21 mouse cellular contexts compared by ENCODE assay signal in genomic region chr2:133208498-133208897, GRCm38 (mm10).
DNase-seq lines count a peak whose midpoint lies in the region; ATAC-seq and TF ChIP-seq lines count a peak whose summit lies in the region.
"Had no signal": no experiment of that assay in that cellular context is flagged by ENCODE, and none has a peak within 500 bp of the region (broad histone marks: within the 10 kb centered on the region; RNA-seq: fewer than 3 reads in every experiment).

No protein-coding gene starts in this region.

- no peaks in the 10 kb centered on the region for H3K9me3 ChIP-seq in heart, embryonic 11.5 days (replicated peaks; ENCODE audit: control insufficient read depth, low read length)
- no peaks in the 10 kb centered on the region for H3K9me3 ChIP-seq in embryonic facial prominence, embryonic 14.5 days (ENCODE audit: control insufficient read depth, low read length)
- no peaks in the 10 kb centered on the region for H3K9me3 ChIP-seq in limb, embryonic 14.5 days (ENCODE audit: control insufficient read depth, low read length)
- H3K9me3 ChIP-seq in liver, embryonic 11.5 days (ENCODE audit: control insufficient read depth, low read length): no peaks in the 10 kb centered on the region
- H3K9me3 ChIP-seq: embryonic facial prominence, embryonic 15.5 days; forebrain, embryonic 10.5 days; heart, embryonic 13.5 days; hindbrain, embryonic 15.5 days had no signal

- H3K4me3 ChIP-seq in heart, embryonic 11.5 days (ENCODE audit: low read depth, low read length): no peak overlapping the region
- H3K4me3 ChIP-seq in embryonic facial prominence, embryonic 14.5 days (ENCODE audit: low read depth, low read length): no peak overlapping the region
- no peak overlapping the region for H3K4me3 ChIP-seq in limb, embryonic 14.5 days (replicated peaks; ENCODE audit: low read length)
- no peak overlapping the region for H3K4me3 ChIP-seq in liver, embryonic 11.5 days (ENCODE audit: low read depth, low read length)
- H3K4me3 ChIP-seq: embryonic facial prominence, embryonic 15.5 days; erythroblast, embryonic 14.5 days; forebrain, embryonic 10.5 days; heart, embryonic 13.5 days; hindbrain, embryonic 15.5 days had no signal

- H3K4me2 ChIP-seq in heart, embryonic 11.5 days: no peak overlapping the region
- no peak overlapping the region for H3K4me2 ChIP-seq in embryonic facial prominence, embryonic 14.5 days (ENCODE audit: low read depth, low read length)
- H3K4me2 ChIP-seq in limb, embryonic 14.5 days (replicated peaks; ENCODE audit: low read depth, low read length, severe bottlenecking): no peak overlapping the region
- H3K4me2 ChIP-seq in liver, embryonic 11.5 days: no peak overlapping the region
- H3K4me2 ChIP-seq: embryonic facial prominence, embryonic 15.5 days; heart, embryonic 13.5 days; hindbrain, embryonic 15.5 days had no signal

- no peak for ATAC-seq in heart, embryonic 11.5 days (replicated peaks; ENCODE audit: insufficient number of reproducible peaks, low FRiP score, low TSS enrichment)
- no peak for ATAC-seq in embryonic facial prominence, embryonic 14.5 days (ENCODE audit: low read depth)
- no peak for ATAC-seq in limb, embryonic 14.5 days (ENCODE audit: low FRiP score, low read depth)
- no peak for ATAC-seq in liver, embryonic 11.5 days (replicated peaks; ENCODE audit: low FRiP score)
- ATAC-seq: forebrain, embryonic 14.5 days; intestine, embryonic 16.5 days had no signal

- H3K9ac ChIP-seq in heart, embryonic 11.5 days (ENCODE audit: low read depth, low read length): no peak overlapping the region
- H3K9ac ChIP-seq in embryonic facial prominence, embryonic 14.5 days (ENCODE audit: low read depth, low read length): no peak overlapping the region
- no peak overlapping the region for H3K9ac ChIP-seq in limb, embryonic 14.5 days (ENCODE audit: low read depth, low read length, severe bottlenecking)
- H3K9ac ChIP-seq in liver, embryonic 11.5 days (ENCODE audit: low read depth, low read length): no peak overlapping the region
- H3K9ac ChIP-seq: embryonic facial prominence, embryonic 15.5 days; heart, embryonic 13.5 days; hindbrain, embryonic 15.5 days had no signal

- H3K4me1 ChIP-seq in heart, embryonic 11.5 days (ENCODE audit: control insufficient read depth, insufficient read depth, low read length): no peaks in the 10 kb centered on the region
- H3K4me1 ChIP-seq in embryonic facial prominence, embryonic 14.5 days (ENCODE audit: control insufficient read depth, insufficient read depth, low read length): peaks cover 6% of the 10 kb centered on the region
- peaks cover 7% of the 10 kb centered on the region; the same call in 1 of the 2 replicates for H3K4me1 ChIP-seq in limb, embryonic 14.5 days (ENCODE audit: control insufficient read depth, insufficient read depth, low read length)
- H3K4me1 ChIP-seq in liver, embryonic 11.5 days (replicated peaks; ENCODE audit: control insufficient read depth, insufficient read depth, low read length): no peaks in the 10 kb centered on the region
- H3K4me1 ChIP-seq: heart, embryonic 13.5 days; hindbrain, embryonic 15.5 days had no signal

- 34% methylated on average over 4 of the region's 4 CpGs for WGBS in heart, embryonic 11.5 days (ENCODE audit: insufficient replicate concordance)
- 27% methylated on average over 4 of the region's 4 CpGs for WGBS in embryonic facial prominence, embryonic 14.5 days
- 28% methylated on average over 4 of the region's 4 CpGs for WGBS in limb, embryonic 14.5 days
- 53% methylated on average over 4 of the region's 4 CpGs for WGBS in liver, embryonic 11.5 days

- DNase-seq in heart, adult 11 months: peak; percentile 61
- DNase-seq in embryonic facial prominence, embryonic 14.5 days (ENCODE audit: low spot score): peak; percentile 20
- peak; percentile 24 for DNase-seq in forelimb bud, embryonic 11.5 days (ENCODE audit: low read depth, low spot score)
- peak; percentile 2 for DNase-seq in limb, embryonic 14.5 days (ENCODE audit: low spot score)
- no peak for DNase-seq in cerebellum, postnatal 14 days
- DNase-seq in liver, embryonic 11.5 days (ENCODE audit: low spot score): no peak
- DNase-seq: adrenal gland, adult 8-10 months; adrenal gland, postnatal 36 days; cerebellum, adult 11 months; cerebellum, adult 8-10 months; cerebellum, postnatal 25 days; gastrocnemius, postnatal 14 days; heart, postnatal 36 days had no signal

- H3K27ac ChIP-seq in heart, embryonic 11.5 days (ENCODE audit: low read depth, low read length): no peak overlapping the region
- H3K27ac ChIP-seq in embryonic facial prominence, embryonic 14.5 days (replicated peaks; ENCODE audit: low read depth, low read length): no peak overlapping the region
- H3K27ac ChIP-seq in limb, embryonic 14.5 days (replicated peaks; ENCODE audit: low read depth, low read length): no peak overlapping the region
- no peak overlapping the region for H3K27ac ChIP-seq in liver, embryonic 11.5 days (ENCODE audit: low read depth, low read length)
- H3K27ac ChIP-seq: embryonic facial prominence, embryonic 15.5 days; forebrain, embryonic 10.5 days; heart, embryonic 13.5 days; hindbrain, embryonic 15.5 days had no signal

- no peaks in the 10 kb centered on the region for H3K36me3 ChIP-seq in heart, embryonic 11.5 days (ENCODE audit: control insufficient read depth, insufficient read depth, low read length)
- no peaks in the 10 kb centered on the region for H3K36me3 ChIP-seq in embryonic facial prominence, embryonic 14.5 days (ENCODE audit: control insufficient read depth, insufficient read depth, low read length)
- no peaks in the 10 kb centered on the region for H3K36me3 ChIP-seq in limb, embryonic 14.5 days (ENCODE audit: control insufficient read depth, insufficient read depth, low read length)
- no peaks in the 10 kb centered on the region for H3K36me3 ChIP-seq in liver, embryonic 11.5 days (ENCODE audit: control insufficient read depth, insufficient read depth, low read length)
- H3K36me3 ChIP-seq: embryonic facial prominence, embryonic 15.5 days; forebrain, embryonic 10.5 days; heart, embryonic 13.5 days; hindbrain, embryonic 15.5 days had no signal

- TF ChIP-seq POLR2A in limb, embryonic 14.5 days (IDR thresholded peaks at IDR 0.05; ENCODE audit: borderline replicate concordance, extremely low read depth, insufficient read depth, insufficient read length): no peak

- no peaks in the 10 kb centered on the region for H3K27me3 ChIP-seq in heart, embryonic 11.5 days (ENCODE audit: control insufficient read depth, insufficient read depth, low read length)
- H3K27me3 ChIP-seq in embryonic facial prominence, embryonic 14.5 days (replicated peaks; ENCODE audit: control insufficient read depth, insufficient read depth, low read length): no peaks in the 10 kb centered on the region
- H3K27me3 ChIP-seq in limb, embryonic 14.5 days (ENCODE audit: control insufficient read depth, insufficient read depth, low read length): no peaks in the 10 kb centered on the region
- no peaks in the 10 kb centered on the region for H3K27me3 ChIP-seq in liver, embryonic 11.5 days (replicated peaks; ENCODE audit: control insufficient read depth, insufficient read depth, low read length)
- H3K27me3 ChIP-seq: embryonic facial prominence, embryonic 15.5 days; heart, embryonic 13.5 days; hindbrain, embryonic 15.5 days had no signal

Comparison
In these comparisons a context has a peak if more than half of its experiments do, and no peak if none do; other contexts are left out.
1. DNase-seq: peak in heart, adult 11 months (single experiment), embryonic facial prominence, embryonic 14.5 days (single experiment), forelimb bud, embryonic 11.5 days (single experiment) and limb, embryonic 14.5 days (single experiment); none in cerebellum, postnatal 14 days (0 of 2) and liver, embryonic 11.5 days (single experiment).